Mouse (Mus musculus) gonadal fat pad, adult 2 months (tissue): ENCODE results near the gene Gm21060. TPM values are rescaled to one million over a fixed set of nuclear protein-coding genes. Genes with fewer than 3 reads are reported as not detected.

Source experiments
- polyA plus RNA-seq: library from polyadenylated mRNA; depleted of rRNA; stranded (reverse); fragments of >200 nt; gene quantifications from 2 replicates; pipeline ENCODE4 v1.2.3, GENCODE M21; 2012; rRNA removed

Gene Gm21060
- polyA plus RNA-seq, 1 experiment = not detected

Other genes with a start within 250 kb of the Gm21060 start
- gene Zfp950, start 156.2 kb downstream of the Gm21060 start, polyA plus RNA-seq = 12.5 and 12.6 TPM in 2 replicates
- gene Gm7102, start 120.8 kb downstream of the Gm21060 start, polyA plus RNA-seq = 0.08 and 0.15 TPM in 2 replicates
- not detected in 2 replicates for gene Gm6020, start 113.2 kb downstream of the Gm21060 start, polyA plus RNA-seq
- gene Csf2ra, start 68.6 kb downstream of the Gm21060 start, polyA plus RNA-seq = 108 and 120 TPM in 2 replicates